Mouse (Mus musculus) CH12F3 (cell line): ENCODE measurements around the gene Cacna2d3.

Source experiments
- in situ Hi-C: fragments of 300-500 bp; cut with MboI; formaldehyde crosslinking; loops from 2 replicates; pipeline ENCODE4 v1.14.3; 2020; ENCODE audit warnings: low sequenced_read_pairs

The Cacna2d3 gene

DNA sequence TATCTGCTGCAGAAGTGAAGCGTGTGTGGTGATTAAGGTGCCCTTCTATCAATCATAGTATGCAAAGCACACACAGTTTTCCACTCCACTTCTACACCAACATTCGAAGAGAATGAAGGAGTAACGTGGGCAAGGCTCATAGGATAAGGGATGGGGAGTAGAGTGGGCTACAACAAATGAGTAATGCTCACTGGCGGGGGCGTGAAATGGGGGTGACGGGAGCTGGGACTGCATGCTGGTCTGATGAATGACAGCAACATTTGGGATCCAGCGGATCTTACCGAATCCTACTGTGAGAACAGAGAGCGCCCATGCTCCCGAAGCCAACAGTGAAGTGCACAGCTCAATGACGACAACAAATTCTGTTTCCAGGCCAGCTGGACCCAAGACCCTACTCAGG lies 76.2 kb downstream of the Cacna2d3 start:
- in situ Hi-C loops, result no loop called here

DNA sequence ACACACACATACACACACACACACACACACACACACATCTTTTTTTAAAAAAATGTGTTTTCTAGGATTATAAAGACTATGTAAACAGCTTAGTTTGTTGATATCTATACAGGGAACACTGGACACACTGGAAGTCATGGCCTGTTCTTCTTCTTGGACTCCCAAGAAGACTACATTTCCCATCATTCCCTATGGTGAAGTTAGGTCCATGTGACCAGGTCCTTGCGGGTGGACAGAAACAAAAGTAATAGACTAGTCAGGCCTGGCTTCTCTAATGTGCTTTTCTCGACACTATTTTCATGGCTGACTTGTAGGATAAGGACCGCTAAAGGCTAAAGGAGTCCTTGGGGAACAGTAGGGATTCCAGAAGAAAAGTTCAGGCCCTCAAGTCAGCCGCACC lies 78.4 kb downstream of the Cacna2d3 start:
- in situ Hi-C loops, result no loop called here

DNA sequence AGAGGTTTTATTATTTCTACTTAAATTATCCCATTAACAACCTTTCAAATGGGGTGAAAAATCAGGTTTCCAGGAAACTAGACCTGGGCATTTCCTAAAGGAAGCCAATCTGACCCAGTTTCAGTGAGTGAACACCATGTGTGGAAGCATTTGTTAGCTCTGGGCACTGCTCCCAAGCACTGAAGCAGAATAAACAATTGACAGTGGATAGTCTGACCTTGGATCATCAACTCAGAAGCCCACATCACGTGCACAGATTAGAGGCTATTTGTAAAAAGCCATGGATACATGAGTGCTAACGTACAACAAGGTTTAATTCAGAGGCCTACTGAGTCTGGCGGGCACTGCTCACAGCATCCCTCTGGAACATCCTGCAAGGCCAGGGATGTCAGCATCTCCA lies 82.4 kb downstream of the Cacna2d3 start:
- in situ Hi-C loops, result no loop called here

DNA sequence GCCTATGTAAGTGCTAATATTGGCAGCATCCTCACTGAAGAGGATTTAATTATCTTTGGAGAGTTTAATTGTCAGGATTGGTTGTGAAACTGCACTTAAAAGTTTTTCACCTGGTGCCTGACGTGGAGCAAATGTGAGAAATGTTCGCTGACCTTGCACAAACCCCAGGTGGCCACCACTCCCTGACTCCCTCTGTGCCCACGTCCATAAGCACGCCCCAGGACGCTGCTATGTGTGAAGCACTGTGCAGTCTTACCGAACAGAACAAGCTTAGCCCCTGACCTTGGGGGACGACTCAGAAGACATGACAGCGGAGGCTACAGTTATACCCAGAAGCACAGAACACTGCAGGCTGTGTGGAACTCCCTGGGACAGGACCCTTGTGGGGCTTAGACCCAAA lies 93.5 kb downstream of the Cacna2d3 start:
- in situ Hi-C loops, result no loop called here

GRCm38 (mm10) chr14:29612436-29612835 lies 109.2 kb downstream of the Cacna2d3 start:
- in situ Hi-C loops, result no loop called here

GRCm38 (mm10) chr14:29608761-29609160 lies 112.9 kb downstream of the Cacna2d3 start:
- in situ Hi-C loops, result no loop called here

GRCm38 (mm10) chr14:29599428-29599827 lies 122.2 kb downstream of the Cacna2d3 start:
- in situ Hi-C loops, result no loop called here

- in situ Hi-C loops, result no loop called here
Measured at GRCm38 (mm10) chr14:29592896-29593295, 128.8 kb downstream of the Cacna2d3 start.

- in situ Hi-C loops, result no loop called here
Measured at GRCm38 (mm10) chr14:29589628-29590027, 132.0 kb downstream of the Cacna2d3 start.

GRCm38 (mm10) chr14:29581961-29582360 lies 139.7 kb downstream of the Cacna2d3 start:
- in situ Hi-C loops, result no loop called here

DNA sequence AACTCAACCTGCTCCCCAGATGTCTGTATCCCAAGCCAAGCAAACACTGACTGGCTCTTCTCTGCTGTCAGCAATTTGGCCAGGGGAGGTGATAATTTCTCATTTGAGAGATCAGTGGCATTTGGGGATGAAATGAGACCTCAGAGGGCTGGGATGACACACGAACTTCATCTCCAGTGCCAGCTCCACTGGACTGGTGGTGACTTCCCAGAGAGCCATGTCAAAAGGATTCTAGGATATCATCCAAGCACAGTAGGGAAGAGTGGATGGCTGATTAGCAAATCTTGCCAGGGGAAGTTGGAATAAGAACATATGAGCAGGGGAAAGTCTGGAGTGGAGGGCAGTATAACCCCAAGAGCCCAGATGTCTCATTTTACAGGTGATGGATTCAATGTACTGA lies 143.9 kb downstream of the Cacna2d3 start:
- in situ Hi-C loops, result no loop called here

- in situ Hi-C loops, result no loop called here
Measured at GRCm38 (mm10) chr14:29575551-29575950, 146.1 kb downstream of the Cacna2d3 start.

DNA sequence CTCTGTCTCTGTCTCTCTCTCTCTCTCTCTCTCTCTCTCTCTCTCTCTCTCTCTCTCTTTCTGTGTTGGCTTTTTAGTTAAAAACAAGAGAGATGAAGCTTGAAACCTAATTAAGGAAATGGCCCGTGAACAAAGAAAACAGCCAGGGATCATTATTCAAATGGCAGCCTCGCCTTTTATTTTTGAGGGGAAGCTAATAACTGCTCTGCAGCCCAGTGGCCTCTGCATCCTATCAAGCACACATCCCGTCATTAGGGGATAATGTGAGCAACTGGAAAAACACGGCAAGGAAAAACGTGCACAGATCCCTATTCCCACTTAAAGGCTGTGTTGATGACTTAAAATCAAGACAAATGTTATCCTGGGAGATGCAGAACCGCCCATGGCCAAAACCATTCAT lies 159.0 kb downstream of the Cacna2d3 start:
- in situ Hi-C loops, result no loop called here

DNA sequence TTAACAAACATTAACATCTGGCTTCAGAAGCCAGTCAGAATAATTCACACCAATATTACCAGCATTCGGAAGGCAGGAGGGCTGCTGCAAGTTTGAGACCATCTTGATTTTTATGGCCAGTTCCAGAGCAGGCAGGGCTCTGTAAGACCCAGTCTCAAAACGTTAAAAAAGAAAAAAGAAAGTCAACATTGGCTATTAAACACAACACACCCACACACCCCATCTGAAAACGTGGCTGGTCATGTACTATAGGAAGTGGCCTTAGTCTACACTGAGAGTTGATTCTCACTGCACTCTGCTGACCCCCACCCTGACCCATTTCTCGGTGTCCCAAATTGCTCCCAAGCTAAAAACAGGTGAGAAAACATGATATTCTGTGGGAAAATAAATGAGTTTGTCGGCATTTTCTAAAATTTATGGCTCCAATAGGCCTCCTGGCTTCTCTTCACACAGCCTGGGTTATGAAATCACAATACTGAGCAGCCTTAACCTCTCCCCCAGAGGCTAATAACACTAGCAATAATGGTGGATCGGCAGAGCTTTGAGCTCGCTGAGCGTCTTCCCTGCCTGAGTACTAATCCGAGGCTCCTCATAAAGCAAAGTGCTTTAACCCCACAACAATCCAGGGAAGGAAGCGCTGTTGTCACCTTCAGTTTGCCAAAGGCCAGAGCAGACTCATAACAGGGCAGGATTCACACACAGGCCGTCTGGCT lies 160.4 kb downstream of the Cacna2d3 start:
- in situ Hi-C loops, result no loop called here

DNA sequence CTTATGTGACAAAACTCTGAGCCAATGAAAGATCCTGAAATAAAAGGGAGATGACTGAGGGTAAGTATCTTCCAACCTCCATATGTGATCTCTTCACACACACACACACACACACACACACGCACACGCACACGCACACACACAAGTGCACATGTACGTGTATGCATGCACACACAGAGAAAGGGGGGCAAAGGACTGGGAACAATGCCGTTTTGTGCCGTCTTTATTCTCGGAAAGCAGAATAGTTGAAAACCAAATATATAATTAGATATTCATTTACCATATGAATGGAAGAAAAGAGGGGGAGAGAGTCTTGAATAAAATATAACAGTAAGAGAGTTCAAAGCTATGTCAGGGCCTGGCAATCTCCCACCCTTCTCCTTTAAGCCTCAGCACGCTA lies 163.2 kb downstream of the Cacna2d3 start:
- in situ Hi-C loops, result no loop called here

GRCm38 (mm10) chr14:29556152-29556551 lies 165.5 kb downstream of the Cacna2d3 start:
- in situ Hi-C loops, result no loop called here

DNA sequence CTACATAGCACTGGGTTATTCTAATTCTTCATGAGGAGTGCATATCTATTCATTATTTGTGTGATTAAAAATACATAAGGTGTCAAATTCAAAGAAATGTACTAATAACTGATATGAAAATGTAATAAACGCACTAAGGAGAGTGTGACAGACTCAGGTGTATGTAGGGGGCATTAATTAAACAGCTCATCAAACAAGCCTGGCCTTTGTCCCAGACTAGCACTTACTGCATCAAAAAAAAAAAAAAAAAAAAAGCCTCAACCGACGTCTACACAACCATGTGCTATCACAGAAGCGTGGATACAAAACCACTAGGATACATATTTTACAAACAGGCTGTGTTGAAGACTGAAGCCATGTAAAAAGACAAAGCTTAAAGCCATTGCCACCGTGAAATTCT lies 169.2 kb downstream of the Cacna2d3 start:
- in situ Hi-C loops, result no loop called here

- in situ Hi-C loops, result no loop called here
Measured at GRCm38 (mm10) chr14:29548646-29549045, 173.0 kb downstream of the Cacna2d3 start.

GRCm38 (mm10) chr14:29530516-29530915 lies 191.1 kb downstream of the Cacna2d3 start:
- in situ Hi-C loops, result no loop called here

DNA sequence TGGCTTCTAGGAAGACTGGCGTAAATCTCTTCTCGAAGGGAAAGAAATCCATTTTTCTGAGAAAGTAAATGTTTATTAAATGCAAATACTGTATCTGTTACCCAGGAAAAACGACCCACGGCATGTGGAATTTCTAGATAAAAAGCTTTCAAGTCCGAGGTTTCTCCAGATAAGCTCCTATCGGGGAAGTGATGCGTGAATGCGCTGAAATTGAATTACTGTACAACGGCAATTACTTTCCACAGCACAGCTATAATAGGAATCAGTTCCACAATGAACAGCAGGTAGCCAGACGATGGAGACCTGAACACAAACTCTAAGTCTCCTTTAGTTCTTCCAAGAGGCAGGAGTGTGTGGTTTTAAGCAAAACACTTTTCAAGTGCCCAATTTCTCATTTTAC lies 193.0 kb downstream of the Cacna2d3 start:
- in situ Hi-C loops, result no loop called here

DNA sequence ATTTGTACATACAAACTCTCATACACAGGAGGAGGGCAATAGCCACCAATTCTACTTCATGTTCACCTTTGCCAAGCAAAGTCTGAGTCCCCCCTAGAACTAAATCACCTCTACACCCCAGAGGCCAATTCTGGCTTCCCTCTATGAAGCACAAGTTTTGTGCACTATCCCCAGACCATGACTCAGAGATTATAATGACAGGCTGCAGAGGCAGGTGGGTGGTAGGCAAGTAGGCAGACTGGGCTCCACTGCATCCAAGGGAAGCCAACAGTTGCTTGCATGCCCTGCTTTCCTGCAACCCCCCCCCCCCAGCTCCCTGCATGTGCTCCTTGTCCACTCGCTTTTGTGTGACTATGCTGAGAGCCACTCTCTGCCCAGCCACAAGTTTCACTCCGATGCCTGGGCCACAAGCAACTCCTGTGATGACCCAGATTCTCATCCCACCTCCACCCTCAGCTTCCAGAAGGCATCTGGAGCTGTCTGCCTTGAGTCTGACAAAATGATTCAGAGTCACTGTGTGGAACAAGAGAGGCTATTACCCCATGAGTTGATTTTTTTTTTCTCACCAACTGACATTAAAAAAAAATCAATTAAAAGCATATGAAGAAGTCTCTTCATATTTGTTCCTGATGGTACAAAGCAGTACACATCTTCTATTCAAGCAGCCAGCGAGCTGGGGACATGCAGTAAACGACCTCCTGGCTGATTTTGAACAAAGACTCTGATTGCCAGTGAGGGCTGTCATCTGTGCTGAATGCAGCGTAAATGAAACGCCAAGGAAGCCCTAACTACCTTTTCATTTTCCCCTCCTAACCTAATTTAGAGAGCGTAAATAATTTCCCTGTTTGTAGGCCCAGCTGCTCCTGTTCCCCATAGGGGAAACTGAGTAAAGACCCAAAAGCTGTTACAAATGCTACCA lies 201.7 kb downstream of the Cacna2d3 start:
- in situ Hi-C loops, result no loop called here

GRCm38 (mm10) chr14:29502667-29503066 lies 219.0 kb downstream of the Cacna2d3 start:
- in situ Hi-C loops, result no loop called here
